7 mouse cellular contexts compared by ENCODE assay signal in the genomic region with DNA sequence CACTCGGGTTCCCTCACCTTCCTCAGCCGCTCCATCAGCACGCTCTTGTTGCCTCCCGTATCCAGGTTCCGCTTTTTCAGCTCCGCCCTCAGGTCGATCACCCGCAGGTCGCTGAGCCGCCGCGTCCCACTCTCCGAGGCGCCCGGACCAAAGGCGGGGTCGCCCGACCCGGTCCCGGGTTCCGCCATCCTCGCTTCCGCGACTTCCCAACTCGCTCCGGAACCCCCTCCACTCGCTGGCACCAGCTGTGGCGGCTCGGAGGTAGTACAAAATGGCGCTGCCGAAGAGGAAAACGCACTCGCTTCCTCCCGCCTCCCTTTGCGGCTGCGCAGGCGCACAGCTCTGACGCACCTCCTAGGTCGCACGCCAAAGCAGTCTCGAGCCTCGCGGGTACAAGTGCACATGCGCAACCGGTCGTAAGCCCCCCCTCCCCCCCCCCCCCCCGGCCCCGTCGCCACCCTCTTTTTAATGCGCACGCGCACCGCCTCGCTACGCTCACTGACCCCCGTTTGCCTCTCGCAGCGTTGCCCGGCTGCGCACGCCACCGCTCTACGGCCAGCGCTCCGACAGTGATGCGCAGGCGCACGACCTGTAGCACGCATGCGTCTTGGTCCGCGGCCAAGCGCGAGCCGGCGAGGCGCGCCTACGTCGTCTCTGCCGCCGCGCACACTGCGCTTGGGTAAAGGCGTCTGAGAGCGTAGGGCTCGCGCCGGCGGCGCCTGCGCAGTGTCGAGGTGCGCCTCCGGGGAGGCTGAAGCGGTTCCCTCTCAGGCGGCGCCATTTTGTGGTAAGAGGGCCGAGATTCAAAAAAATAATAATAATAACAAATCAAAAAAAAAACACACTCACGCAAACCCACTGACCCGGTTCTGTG. TPM values are rescaled to one million over a fixed set of nuclear protein-coding genes. Genes with fewer than 3 reads are reported as not detected.
DNase-seq lines count a peak whose midpoint lies in the region; ATAC-seq lines count a peak whose summit lies in the region.

A gene (minus strand): TSS at position 329 of the 874 bp plus-strand sequence.
A gene (plus strand): TSS at position 569 of the 874 bp plus-strand sequence.

- peak within 1 kb of the TSS; percentile 97 for H3K27ac ChIP-seq in intestine, embryonic 15.5 days
- H3K27ac ChIP-seq in midbrain, embryonic 10.5 days (replicated peaks), result peak within 1 kb of the TSS; percentile 96

- peak within 1 kb of the TSS; percentile 87 for H3K4me3 ChIP-seq in intestine, embryonic 15.5 days (replicated peaks)
- peak within 1 kb of the TSS; percentile 94 for H3K4me3 ChIP-seq in midbrain, embryonic 10.5 days

- peaks cover 43% of the 10 kb centered on the region for H3K36me3 ChIP-seq in intestine, embryonic 15.5 days
- H3K36me3 ChIP-seq in midbrain, embryonic 10.5 days, result peaks cover 70% of the 10 kb centered on the region

- peaks cover 43% of the 10 kb centered on the region for H3K4me1 ChIP-seq in intestine, embryonic 15.5 days (replicated peaks)
- H3K4me1 ChIP-seq in midbrain, embryonic 10.5 days, result peaks cover 55% of the 10 kb centered on the region

- under 1% methylated on average over 97 of the region's 101 CpGs for WGBS in intestine, embryonic 15.5 days
- WGBS in midbrain, embryonic 10.5 days, result under 1% methylated on average over 100 of the region's 101 CpGs

- peak; percentile 96 for ATAC-seq in intestine, embryonic 15.5 days

- peak; percentile 100 for DNase-seq in adrenal gland, adult 2 months
- DNase-seq in embryo, embryonic 11.5 days (ENCODE audit: low read depth, low spot score), result peak; percentile 100
- DNase-seq in gastrocnemius, postnatal 36 days, result peak; percentile 98 to 99
- peak; percentile 99 for DNase-seq in left cerebral cortex, postnatal 25 days (ENCODE audit: low spot score in 2 of 2)
- peak; percentile 100 for DNase-seq in midbrain, embryonic 10.5 days (ENCODE audit: low spot score)
- peak; percentile 99 for DNase-seq in right cerebral cortex, postnatal 4 days

- H3K27me3 ChIP-seq in intestine, embryonic 15.5 days (replicated peaks), result no peaks in the 10 kb centered on the region
- no peaks in the 10 kb centered on the region for H3K27me3 ChIP-seq in midbrain, embryonic 10.5 days (ENCODE audit: low read depth, poor library complexity, severe bottlenecking)

- H3K9ac ChIP-seq in intestine, embryonic 15.5 days, result peak within 1 kb of the TSS; percentile 89

- H3K9me3 ChIP-seq in intestine, embryonic 15.5 days, result no peaks in the 10 kb centered on the region
- no peaks in the 10 kb centered on the region for H3K9me3 ChIP-seq in midbrain, embryonic 10.5 days (replicated peaks)

- intact Hi-C loops in gastrocnemius, postnatal 36 days (cut with DNase I), result no loop called here
- intact Hi-C loops in left cerebral cortex, postnatal 25 days (cut with DNase I), result loop anchor here (2.0 kb wide), 2 partner anchors 24 to 88 kb away; a partner anchor contains a TSS

- peak within 1 kb of the TSS; percentile 79 for H3K4me2 ChIP-seq in intestine, embryonic 15.5 days (replicated peaks)

RNA-seq across cellular contexts. Expression of the first gene that starts in this region (rescaled TPM):
- total RNA-seq in adrenal gland, adult 2 months (2021), result 100 to 1,000 TPM in 1 of 2 experiments, 10 to 100 TPM in 1; 82.8 to 119 TPM
- polyA plus RNA-seq in adrenal gland, adult 2 months (2012; rRNA removed), result 65.4 and 89.2 TPM in 2 replicates
- 10 to 100 TPM; 29.6 to 34.2 TPM for total RNA-seq in gastrocnemius, postnatal 36 days (2021)
- polyA plus RNA-seq in intestine, embryonic 15.5 days (2015; fragmentation: Nextera tagmentation; extraction: Ambion mirVana), result 66.7 and 74.7 TPM in 2 replicates
- total RNA-seq in left cerebral cortex, postnatal 25 days (2021), result 100 to 1,000 TPM in 1 of 2 experiments, 10 to 100 TPM in 1; 87.2 to 110 TPM
- polyA plus RNA-seq in midbrain, embryonic 10.5 days (2016; fragmentation: Nextera tagmentation; extraction: Ambion mirVana), result 80.9 and 85.6 TPM in 2 replicates

RNA-seq across cellular contexts. Expression of the second gene that starts in this region (rescaled TPM):
- total RNA-seq in adrenal gland, adult 2 months (2021), result 100 to 1,000 TPM in 1 of 2 experiments, 10 to 100 TPM in 1; 87.4 to 126 TPM
- polyA plus RNA-seq in adrenal gland, adult 2 months (2012; rRNA removed), result 77.8 and 121 TPM in 2 replicates
- total RNA-seq in gastrocnemius, postnatal 36 days (2021), result 10 to 100 TPM; 35.9 to 39.7 TPM
- 79.3 and 86.2 TPM in 2 replicates for polyA plus RNA-seq in intestine, embryonic 15.5 days (2015; fragmentation: Nextera tagmentation; extraction: Ambion mirVana)
- total RNA-seq in left cerebral cortex, postnatal 25 days (2021), result 100 to 1,000 TPM; 128 to 147 TPM
- 148 and 157 TPM in 2 replicates for polyA plus RNA-seq in midbrain, embryonic 10.5 days (2016; fragmentation: Nextera tagmentation; extraction: Ambion mirVana)

Comparison
In these comparisons a context has a peak if more than half of its experiments do, and no peak if none do; other contexts are left out.
1. Peak in every context shown above with its lines: DNase-seq, ATAC-seq, H3K4me3 ChIP-seq and H3K27ac ChIP-seq.